Mouse (Mus musculus) ovary, postnatal 14 days (tissue): ENCODE results near the gene Cpox.
"Not testable (repeated sequence)": the region's sequence is repeated elsewhere in the genome, so short reads cannot be mapped to it uniquely, and the experiment has no call there.

ENCODE experiments used
- DNase-seq: peaks from one replicate; pipeline ENCODE4 v3.0.0; 2022; ENCODE audit warnings: low spot score

Cpox gene

GRCm38 (mm10) chr16:58669917-58670630, at the start of gene Cpox:
Cpox (plus strand) TSS chr16:58670292.
- DNase-seq: peak; percentile 56

- DNase-seq: no peak
Observed at GRCm38 (mm10) chr16:58622377-58622776, 47.7 kb upstream of the Cpox start.

GRCm38 (mm10) chr16:58623114-58623513, 47.0 kb upstream of the Cpox start:
- DNase-seq: no peak

- peak; percentile 14 for DNase-seq
Observed at GRCm38 (mm10) chr16:58623944-58624343, 46.1 kb upstream of the Cpox start.

GRCm38 (mm10) chr16:58627597-58628335, 42.3 kb upstream of the Cpox start:
- DNase-seq: no peak

GRCm38 (mm10) chr16:58628336-58628680, 41.8 kb upstream of the Cpox start:
- no peak for DNase-seq

GRCm38 (mm10) chr16:58628968-58629367, 41.1 kb upstream of the Cpox start:
- no peak for DNase-seq

- no peak for DNase-seq
Observed at GRCm38 (mm10) chr16:58629736-58630135, 40.4 kb upstream of the Cpox start.

GRCm38 (mm10) chr16:58635866-58636265, 34.2 kb upstream of the Cpox start:
- DNase-seq: no peak

- no peak for DNase-seq
Observed at GRCm38 (mm10) chr16:58637448-58637847, 32.6 kb upstream of the Cpox start.

- no peak for DNase-seq
Observed at GRCm38 (mm10) chr16:58638016-58638415, 32.1 kb upstream of the Cpox start.

GRCm38 (mm10) chr16:58638689-58639175, 31.4 kb upstream of the Cpox start, which contains the start of gene E330017A01Rik:
E330017A01Rik (minus strand) TSS chr16:58638739.
- DNase-seq: no peak

- DNase-seq: no peak
Observed at GRCm38 (mm10) chr16:58649979-58650378, 20.1 kb upstream of the Cpox start.

GRCm38 (mm10) chr16:58655751-58656150, 14.3 kb upstream of the Cpox start:
- DNase-seq: no peak

- no peak for DNase-seq
Observed at GRCm38 (mm10) chr16:58656526-58656925, 13.6 kb upstream of the Cpox start.

GRCm38 (mm10) chr16:58658668-58659067, 11.4 kb upstream of the Cpox start:
- DNase-seq: no peak

- DNase-seq: no peak
Observed at GRCm38 (mm10) chr16:58661826-58662225, 8.3 kb upstream of the Cpox start.

GRCm38 (mm10) chr16:58662287-58662791, 7.8 kb upstream of the Cpox start:
- no peak for DNase-seq

- DNase-seq: no peak
Observed at GRCm38 (mm10) chr16:58663021-58663420, 7.1 kb upstream of the Cpox start.

- no peak for DNase-seq
Observed at GRCm38 (mm10) chr16:58663816-58664215, 6.3 kb upstream of the Cpox start.

GRCm38 (mm10) chr16:58665137-58665536, 5.0 kb upstream of the Cpox start:
- not testable (repeated sequence) for DNase-seq

- DNase-seq: not testable (repeated sequence)
Observed at GRCm38 (mm10) chr16:58666681-58667080, 3.4 kb upstream of the Cpox start.

- DNase-seq: no peak
Observed at GRCm38 (mm10) chr16:58668586-58668985, 1.5 kb upstream of the Cpox start.
